Mouse (Mus musculus) kidney, adult 8-10 months (tissue): ENCODE results near the gene Vmn1r239-ps.
"Not testable (repeated sequence)": the region's sequence is repeated elsewhere in the genome, so short reads cannot be mapped to it uniquely, and the experiment has no call there.

Source experiments
- DNase-seq, 2 experiments: peaks; one replicate each; pipeline ENCODE4 v3.0.0; 2022

Gene Vmn1r239-ps

GRCm38 (mm10) chrX:147453610-147454009, at the start of gene Vmn1r239-ps:
TSS of gene Vmn1r239-ps (minus strand) at chrX:147453710.
- DNase-seq = not testable (repeated sequence)

- DNase-seq = no peak
Observed at GRCm38 (mm10) chrX:147489551-147489950, 36.0 kb upstream of the Vmn1r239-ps start.

GRCm38 (mm10) chrX:147443386-147443785, 10.1 kb downstream of the Vmn1r239-ps start:
- no peak for DNase-seq

GRCm38 (mm10) chrX:147435400-147435799, 18.1 kb downstream of the Vmn1r239-ps start:
- no peak for DNase-seq

- no peak for DNase-seq
Observed at GRCm38 (mm10) chrX:147429753-147430152, 23.8 kb downstream of the Vmn1r239-ps start.

GRCm38 (mm10) chrX:147429129-147429528, 24.4 kb downstream of the Vmn1r239-ps start, which contains the start of gene Il13ra2:
TSS of gene Il13ra2 (minus strand) at chrX:147429192.
- no peak for DNase-seq
